Comparison of ENCODE assay signal across 9 mouse cellular contexts in the genomic region with DNA sequence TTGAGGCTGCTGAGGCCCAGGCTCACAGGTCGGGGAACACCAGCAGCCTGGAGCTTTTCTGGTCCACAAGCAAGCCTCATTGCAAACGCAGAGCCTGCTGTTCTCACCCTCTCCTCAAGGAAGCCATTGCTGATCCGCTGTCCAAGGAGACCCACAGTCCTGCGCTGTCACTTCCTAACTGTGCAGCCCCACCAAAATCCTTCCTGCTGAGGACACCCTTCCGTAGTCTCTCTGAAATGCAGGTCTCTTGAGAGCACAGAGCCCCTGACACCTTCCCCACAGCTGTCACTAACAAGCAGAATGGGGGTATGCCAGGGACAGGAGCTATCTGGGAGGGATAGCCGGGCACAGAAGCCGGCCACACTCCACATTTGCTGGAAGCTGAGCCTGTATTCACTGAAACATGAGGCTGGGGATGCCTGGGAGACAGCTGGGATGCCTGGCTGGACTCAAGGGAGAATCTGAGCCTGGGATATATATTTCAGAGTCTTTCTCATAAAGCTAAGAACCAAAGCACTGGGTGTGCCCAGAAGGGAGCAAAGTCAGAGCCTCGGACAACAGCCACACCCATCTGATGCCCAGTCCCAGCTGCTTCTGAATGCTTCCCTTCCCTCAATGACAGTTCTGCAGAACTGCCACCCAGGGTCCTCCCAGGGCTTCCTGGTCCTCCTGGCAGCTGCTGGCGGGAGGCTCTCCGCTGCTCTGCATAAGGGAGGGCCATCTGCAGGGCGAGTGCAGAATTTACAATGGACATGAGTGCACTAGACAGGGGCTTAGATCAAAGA.
DNase-seq lines count a peak whose midpoint lies in the region; ATAC-seq and TF ChIP-seq lines count a peak whose summit lies in the region.
"Had no signal": no experiment of that assay in that cellular context is flagged by ENCODE, and none has a peak within 500 bp of the region (broad histone marks: within the 10 kb centered on the region; RNA-seq: fewer than 3 reads in every experiment).

No protein-coding gene starts in this region.

- H3K27ac ChIP-seq in embryonic facial prominence, embryonic 13.5 days: peak overlapping the region; percentile 74
- H3K27ac ChIP-seq in hindbrain, embryonic 15.5 days (replicated peaks): 0 out of 2 replicates have a peak overlapping the region, but pooled peaks have one; percentile 8
- no peak overlapping the region for H3K27ac ChIP-seq in lung, embryonic 14.5 days (ENCODE audit: low read depth)
- 0 out of 2 replicates have a peak overlapping the region, but pooled peaks have one; percentile 13 for H3K27ac ChIP-seq in stomach, embryonic 16.5 days (ENCODE audit: low read length)
- H3K27ac ChIP-seq: heart, embryonic 13.5 days had no signal

- TF ChIP-seq CTCF in lung, embryonic 14.5 days (IDR thresholded peaks at IDR 0.05; ENCODE audit: low read depth): peak; percentile 52

- ATAC-seq in embryonic facial prominence, embryonic 13.5 days (ENCODE audit: insufficient number of reproducible peaks, insufficient read depth, low FRiP score, low TSS enrichment, low read depth): no peak; the same call in 1 of the 2 replicates
- ATAC-seq in hindbrain, embryonic 15.5 days (ENCODE audit: low FRiP score, low read depth): no peak
- ATAC-seq in lung, embryonic 14.5 days (ENCODE audit: insufficient read depth): peak; percentile 44; the same call in 1 of the 2 replicates
- no peak for ATAC-seq in stomach, embryonic 16.5 days (ENCODE audit: insufficient read depth, low FRiP score)

- 0 out of 2 replicates have a peak overlapping the region, but pooled peaks have one; percentile 21 for H3K9ac ChIP-seq in embryonic facial prominence, embryonic 13.5 days
- no peak overlapping the region for H3K9ac ChIP-seq in hindbrain, embryonic 15.5 days
- H3K9ac ChIP-seq in lung, embryonic 14.5 days: no peak overlapping the region
- no peak overlapping the region for H3K9ac ChIP-seq in stomach, embryonic 16.5 days (ENCODE audit: low read length)
- H3K9ac ChIP-seq: heart, embryonic 13.5 days had no signal

- H3K4me1 ChIP-seq in embryonic facial prominence, embryonic 13.5 days: peaks cover 47% of the 10 kb centered on the region
- H3K4me1 ChIP-seq in hindbrain, embryonic 15.5 days (replicated peaks): peaks cover 27% of the 10 kb centered on the region
- peaks cover 7% of the 10 kb centered on the region; the same call in 1 of the 2 replicates for H3K4me1 ChIP-seq in lung, embryonic 14.5 days (ENCODE audit: insufficient read depth)
- peaks cover 26% of the 10 kb centered on the region for H3K4me1 ChIP-seq in stomach, embryonic 16.5 days (ENCODE audit: control insufficient read depth, insufficient read depth, low read length)

- DNase-seq in right cerebral cortex, postnatal 10 days (ENCODE audit: low spot score in 2 of 2): peak; percentile 38 to 56
- DNase-seq in right cerebral cortex, adult 18-20 months: no peak
- DNase-seq in lung, embryonic 14.5 days: peak; percentile 70
- no peak for DNase-seq in layer of hippocampus, adult 11-12 months (ENCODE audit: low spot score)
- DNase-seq in yolk sac, embryonic 10.5 days (ENCODE audit: low spot score): no peak

- no peaks in the 10 kb centered on the region; the same call in 1 of the 2 replicates for H3K27me3 ChIP-seq in embryonic facial prominence, embryonic 13.5 days
- H3K27me3 ChIP-seq in hindbrain, embryonic 15.5 days: no peaks in the 10 kb centered on the region
- H3K27me3 ChIP-seq in lung, embryonic 14.5 days (ENCODE audit: insufficient read depth, low read length): no peaks in the 10 kb centered on the region
- no peaks in the 10 kb centered on the region for H3K27me3 ChIP-seq in stomach, embryonic 16.5 days (ENCODE audit: control insufficient read depth, insufficient read depth, low read length)
- H3K27me3 ChIP-seq: heart, embryonic 13.5 days had no signal

- WGBS in embryonic facial prominence, embryonic 13.5 days: 37% methylated on average over 11 of the region's 11 CpGs
- WGBS in hindbrain, embryonic 15.5 days: 37% methylated on average over 11 of the region's 11 CpGs
- 41% methylated on average over 11 of the region's 11 CpGs for WGBS in lung, embryonic 14.5 days
- 56% methylated on average over 11 of the region's 11 CpGs for WGBS in stomach, embryonic 16.5 days

- no peak overlapping the region for H3K4me3 ChIP-seq in embryonic facial prominence, embryonic 13.5 days
- no peak overlapping the region for H3K4me3 ChIP-seq in hindbrain, embryonic 15.5 days
- no peak overlapping the region for H3K4me3 ChIP-seq in lung, embryonic 14.5 days (ENCODE audit: low read depth, low read length)
- H3K4me3 ChIP-seq in stomach, embryonic 16.5 days (replicated peaks; ENCODE audit: low read length): no peak overlapping the region
- H3K4me3 ChIP-seq: heart, embryonic 13.5 days had no signal

- H3K4me2 ChIP-seq in embryonic facial prominence, embryonic 13.5 days: no peak overlapping the region
- no peak overlapping the region for H3K4me2 ChIP-seq in hindbrain, embryonic 15.5 days
- H3K4me2 ChIP-seq in lung, embryonic 14.5 days: no peak overlapping the region
- H3K4me2 ChIP-seq in stomach, embryonic 16.5 days (ENCODE audit: low read depth, low read length): no peak overlapping the region
- H3K4me2 ChIP-seq: heart, embryonic 13.5 days had no signal

- H3K36me3 ChIP-seq in embryonic facial prominence, embryonic 13.5 days: no peaks in the 10 kb centered on the region
- H3K36me3 ChIP-seq in hindbrain, embryonic 15.5 days: no peaks in the 10 kb centered on the region
- H3K36me3 ChIP-seq in lung, embryonic 14.5 days (ENCODE audit: insufficient read depth): no peaks in the 10 kb centered on the region
- no peaks in the 10 kb centered on the region for H3K36me3 ChIP-seq in stomach, embryonic 16.5 days (ENCODE audit: control insufficient read depth, insufficient read depth, low read length)
- H3K36me3 ChIP-seq: heart, embryonic 13.5 days had no signal

- no peaks in the 10 kb centered on the region; the same call in 1 of the 2 replicates for H3K9me3 ChIP-seq in embryonic facial prominence, embryonic 13.5 days
- no peaks in the 10 kb centered on the region for H3K9me3 ChIP-seq in hindbrain, embryonic 15.5 days
- no peaks in the 10 kb centered on the region for H3K9me3 ChIP-seq in lung, embryonic 14.5 days (ENCODE audit: low read depth, low read length)
- 0 out of 2 replicates have a peak, but pooled peaks cover 2% of the 10 kb centered on the region for H3K9me3 ChIP-seq in stomach, embryonic 16.5 days (replicated peaks; ENCODE audit: control insufficient read depth, low read length)

Comparison
In these comparisons a context has a peak if more than half of its experiments do, and no peak if none do; other contexts are left out.
1. DNase-seq: peak in right cerebral cortex, postnatal 10 days (2 of 2) and lung, embryonic 14.5 days (single experiment); none in right cerebral cortex, adult 18-20 months (single experiment), layer of hippocampus, adult 11-12 months (single experiment) and yolk sac, embryonic 10.5 days (single experiment).